Mouse (Mus musculus): ENCODE results near the gene Fau.
A peak's percentile ranks its signal among the peaks of the same experiment; 100 is the strongest.

Fau gene

DNA sequence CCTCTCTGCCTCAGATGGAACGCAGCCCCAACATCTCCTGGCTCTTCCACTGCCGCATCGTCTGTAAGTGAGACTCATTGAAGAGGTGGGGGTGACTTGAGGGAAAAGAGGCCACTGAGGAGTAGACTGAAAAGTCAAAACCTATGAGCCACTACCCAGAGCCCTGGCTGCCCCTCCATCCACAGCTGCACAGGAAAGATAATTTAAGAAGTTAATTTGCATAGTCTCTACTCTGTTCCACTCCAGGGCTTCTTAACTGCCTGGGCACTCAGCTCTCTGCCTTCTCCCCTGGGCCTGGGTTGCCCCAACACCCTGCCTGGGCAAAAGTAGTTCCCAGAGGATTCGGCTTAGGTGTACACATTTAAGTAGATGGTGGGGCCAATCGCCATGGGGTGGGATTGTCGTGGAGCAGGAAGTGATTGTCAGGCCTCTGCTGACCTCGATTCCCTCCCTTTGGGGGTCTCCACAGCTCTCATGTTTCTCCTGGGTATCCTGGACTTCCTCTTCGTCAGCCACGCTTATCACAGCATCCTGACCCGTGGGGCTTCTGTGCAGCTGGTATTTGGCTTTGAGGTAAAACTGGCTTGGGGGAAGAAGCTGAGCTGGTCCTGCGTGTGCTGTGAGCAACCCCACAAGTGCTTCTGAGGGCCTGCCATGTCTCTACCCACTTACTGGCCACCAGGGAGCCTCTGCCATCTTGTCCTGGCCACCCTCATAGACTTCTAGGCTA lies 8.8 kb upstream of the Fau start:
- no peaks in the 10 kb centered on the region for H3K9me3 ChIP-seq (ENCODE audit: low read length)
- peaks cover 64% of the 10 kb centered on the region for H3K36me3 ChIP-seq (ENCODE audit: insufficient read depth, low read length)
- H3K4me1 ChIP-seq (replicated peaks; ENCODE audit: low read depth, low read length), result peaks cover 62% of the 10 kb centered on the region
- H3K27me3 ChIP-seq (ENCODE audit: insufficient read depth, low read length), result no peaks in the 10 kb centered on the region
- H3K4me3 ChIP-seq (replicated peaks; ENCODE audit: low read length), result 0 out of 2 replicates have a peak overlapping the region, but pooled peaks have one; percentile 96
- TF ChIP-seq POU5F1 (IDR thresholded peaks at IDR 0.05; ENCODE audit: borderline replicate concordance, low read length) (no peak), NANOG (IDR thresholded peaks at IDR 0.05; ENCODE audit: borderline replicate concordance, low read length) (no peak), CTCF (conservative IDR thresholded peaks at IDR 0.05; ENCODE audit: low read length) (no peak)

DNA sequence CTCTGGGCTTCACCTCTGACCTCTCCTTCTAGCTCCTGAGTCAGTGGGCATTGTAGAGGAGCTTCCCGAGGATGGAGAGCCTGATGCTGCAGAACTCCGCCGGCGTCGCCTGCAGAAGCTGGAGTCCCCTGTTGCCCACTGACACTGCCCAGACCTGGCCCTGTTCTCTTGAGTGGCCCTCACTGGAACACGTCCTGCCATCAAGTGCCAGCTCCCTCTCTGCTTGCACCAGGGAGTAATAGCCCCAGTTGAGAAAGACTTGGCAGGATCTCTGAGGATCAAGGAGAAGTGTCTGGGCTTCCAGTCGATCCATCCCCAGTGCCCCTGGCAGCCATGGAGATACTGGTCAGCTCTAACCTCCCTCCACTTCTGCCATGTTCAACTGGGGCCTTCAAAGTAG lies 5.1 kb upstream of the Fau start:
- Histone ChIP-seq H3K9me3 (ENCODE audit: low read length) (no peaks in the 10 kb centered on the region), H3K36me3 (ENCODE audit: insufficient read depth, low read length) (peaks cover 93% of the 10 kb centered on the region), H3K4me1 (replicated peaks; ENCODE audit: low read depth, low read length) (peaks cover 77% of the 10 kb centered on the region), H3K4me3 (replicated peaks; ENCODE audit: low read length) (0 out of 2 replicates have a peak overlapping the region, but pooled peaks have one; percentile 17), H3K27me3 (ENCODE audit: insufficient read depth, low read length) (peaks cover 2% of the 10 kb centered on the region; the same call in 1 of the 2 replicates)
- no peak for TF ChIP-seq NANOG (IDR thresholded peaks at IDR 0.05; ENCODE audit: borderline replicate concordance, low read length)
- TF ChIP-seq POU5F1 (IDR thresholded peaks at IDR 0.05; ENCODE audit: borderline replicate concordance, low read length), result no peak
- no peak for TF ChIP-seq CTCF (conservative IDR thresholded peaks at IDR 0.05; ENCODE audit: low read length)

DNA sequence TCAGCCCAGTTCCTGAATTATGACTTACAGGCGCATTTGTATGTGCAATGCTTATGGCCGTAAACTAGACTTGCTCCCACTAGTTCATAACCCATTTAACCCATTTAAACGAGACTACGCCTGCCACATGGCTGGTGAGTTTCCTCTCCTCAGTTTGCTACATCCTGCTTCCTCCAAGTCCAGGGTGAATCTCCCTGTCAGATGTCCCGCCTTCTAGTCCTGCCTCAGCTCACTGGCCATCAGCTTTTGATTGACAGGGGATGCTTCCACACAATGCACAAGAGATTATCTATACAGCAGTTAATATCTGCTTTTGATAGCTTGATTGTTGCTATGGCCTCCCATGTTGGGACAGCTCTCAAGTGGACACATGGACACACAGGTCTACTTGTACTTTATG lies 3.3 kb upstream of the Fau start:
- peaks cover 89% of the 10 kb centered on the region for H3K36me3 ChIP-seq (ENCODE audit: insufficient read depth, low read length)
- peaks cover 2% of the 10 kb centered on the region; the same call in 1 of the 2 replicates for H3K27me3 ChIP-seq (ENCODE audit: insufficient read depth, low read length)
- H3K4me3 ChIP-seq (replicated peaks; ENCODE audit: low read length), result no peak overlapping the region
- no peak for TF ChIP-seq CTCF (conservative IDR thresholded peaks at IDR 0.05; ENCODE audit: low read length)
- no peak for TF ChIP-seq NANOG (IDR thresholded peaks at IDR 0.05; ENCODE audit: borderline replicate concordance, low read length)
- no peak for TF ChIP-seq POU5F1 (IDR thresholded peaks at IDR 0.05; ENCODE audit: borderline replicate concordance, low read length)
- peaks cover 70% of the 10 kb centered on the region for H3K4me1 ChIP-seq (replicated peaks; ENCODE audit: low read depth, low read length)
- no peaks in the 10 kb centered on the region for H3K9me3 ChIP-seq (ENCODE audit: low read length)

DNA sequence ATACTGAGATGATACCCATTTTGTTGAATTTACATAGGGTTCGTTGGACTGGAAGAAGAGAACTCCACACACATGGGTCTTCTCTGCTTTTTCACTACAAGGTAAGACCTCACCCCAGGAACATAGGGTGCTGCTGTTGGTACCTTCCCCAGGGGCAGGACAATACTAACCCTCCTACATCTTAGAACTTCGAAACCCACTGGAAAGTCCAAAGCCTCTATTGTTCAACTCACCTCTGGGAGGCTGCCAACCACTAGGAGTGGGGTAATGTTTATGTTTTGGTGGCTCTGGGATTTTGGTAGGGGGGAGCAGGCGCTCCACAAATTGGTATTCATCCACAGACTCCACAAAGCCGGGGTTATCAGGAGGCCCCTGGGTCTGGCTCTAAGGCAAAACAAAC lies 948 bp upstream of the Fau start:
- peak overlapping the region; percentile 100 for H3K4me3 ChIP-seq (replicated peaks; ENCODE audit: low read length)
- H3K27me3 ChIP-seq (ENCODE audit: insufficient read depth, low read length), result peaks cover 2% of the 10 kb centered on the region; the same call in 1 of the 2 replicates
- no peaks in the 10 kb centered on the region for H3K9me3 ChIP-seq (ENCODE audit: low read length)
- no peak for TF ChIP-seq CTCF (conservative IDR thresholded peaks at IDR 0.05; ENCODE audit: low read length)
- H3K4me1 ChIP-seq (replicated peaks; ENCODE audit: low read depth, low read length), result peaks cover 62% of the 10 kb centered on the region
- peaks cover 75% of the 10 kb centered on the region for H3K36me3 ChIP-seq (ENCODE audit: insufficient read depth, low read length)

DNA sequence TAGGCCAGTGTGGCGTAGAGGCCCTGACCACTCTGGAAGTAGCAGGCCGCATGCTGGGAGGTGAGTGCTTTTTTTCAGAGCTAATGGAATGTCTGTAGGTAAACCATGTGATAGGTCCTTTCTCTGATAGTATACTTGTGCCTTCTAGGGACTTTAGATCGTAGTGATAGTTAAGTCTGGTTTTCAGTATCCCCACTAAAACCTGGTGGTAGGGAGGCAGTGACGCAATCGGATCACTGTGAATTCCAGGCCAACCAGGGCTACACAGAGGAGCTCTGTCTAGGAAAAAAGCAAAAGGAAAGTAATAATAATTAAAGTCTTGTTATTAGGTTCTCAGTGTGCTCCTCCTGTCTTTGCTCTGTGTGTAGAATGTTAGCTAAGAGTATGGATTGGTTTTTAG lies 869 bp downstream of the Fau start:
- peak overlapping the region; percentile 100 for H3K4me3 ChIP-seq (replicated peaks; ENCODE audit: low read length)
- peaks cover 72% of the 10 kb centered on the region for H3K36me3 ChIP-seq (ENCODE audit: insufficient read depth, low read length)
- H3K9me3 ChIP-seq (ENCODE audit: low read length), result no peaks in the 10 kb centered on the region
- TF ChIP-seq CTCF (conservative IDR thresholded peaks at IDR 0.05; ENCODE audit: low read length) (no peak), POU5F1 (IDR thresholded peaks at IDR 0.05; ENCODE audit: borderline replicate concordance, low read length) (no peak)
- H3K27me3 ChIP-seq (ENCODE audit: insufficient read depth, low read length), result peaks cover 2% of the 10 kb centered on the region; the same call in 1 of the 2 replicates
- H3K4me1 ChIP-seq (replicated peaks; ENCODE audit: low read depth, low read length), result peaks cover 65% of the 10 kb centered on the region

DNA sequence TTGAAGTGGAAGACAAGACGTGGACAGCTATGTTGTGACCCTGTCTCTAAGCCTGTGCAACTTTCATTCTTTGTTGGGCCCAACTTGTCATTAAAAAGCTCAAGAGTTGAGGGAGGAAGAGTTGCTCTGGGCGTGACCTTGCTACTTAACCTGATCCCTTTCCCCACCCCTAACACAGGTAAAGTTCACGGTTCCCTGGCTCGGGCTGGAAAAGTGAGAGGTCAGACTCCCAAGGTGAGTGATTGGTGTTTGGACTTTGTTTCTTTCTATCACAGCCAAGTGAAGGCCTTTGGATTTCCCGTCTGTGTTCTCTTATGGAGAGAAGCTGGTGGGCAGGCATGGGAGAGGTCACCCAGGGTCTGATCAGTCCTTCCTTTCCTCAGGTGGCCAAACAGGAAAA lies 1.3 kb downstream of the Fau start:
- Histone ChIP-seq H3K36me3 (ENCODE audit: insufficient read depth, low read length) (peaks cover 72% of the 10 kb centered on the region), H3K4me3 (replicated peaks; ENCODE audit: low read length) (peak overlapping the region; percentile 100), H3K4me1 (replicated peaks; ENCODE audit: low read depth, low read length) (peaks cover 63% of the 10 kb centered on the region), H3K27me3 (ENCODE audit: insufficient read depth, low read length) (peaks cover 2% of the 10 kb centered on the region; the same call in 1 of the 2 replicates), H3K9me3 (ENCODE audit: low read length) (no peaks in the 10 kb centered on the region)
- no peak for TF ChIP-seq NANOG (IDR thresholded peaks at IDR 0.05; ENCODE audit: borderline replicate concordance, low read length)
- no peak for TF ChIP-seq CTCF (conservative IDR thresholded peaks at IDR 0.05; ENCODE audit: low read length)
- no peak for TF ChIP-seq POU5F1 (IDR thresholded peaks at IDR 0.05; ENCODE audit: borderline replicate concordance, low read length)

DNA sequence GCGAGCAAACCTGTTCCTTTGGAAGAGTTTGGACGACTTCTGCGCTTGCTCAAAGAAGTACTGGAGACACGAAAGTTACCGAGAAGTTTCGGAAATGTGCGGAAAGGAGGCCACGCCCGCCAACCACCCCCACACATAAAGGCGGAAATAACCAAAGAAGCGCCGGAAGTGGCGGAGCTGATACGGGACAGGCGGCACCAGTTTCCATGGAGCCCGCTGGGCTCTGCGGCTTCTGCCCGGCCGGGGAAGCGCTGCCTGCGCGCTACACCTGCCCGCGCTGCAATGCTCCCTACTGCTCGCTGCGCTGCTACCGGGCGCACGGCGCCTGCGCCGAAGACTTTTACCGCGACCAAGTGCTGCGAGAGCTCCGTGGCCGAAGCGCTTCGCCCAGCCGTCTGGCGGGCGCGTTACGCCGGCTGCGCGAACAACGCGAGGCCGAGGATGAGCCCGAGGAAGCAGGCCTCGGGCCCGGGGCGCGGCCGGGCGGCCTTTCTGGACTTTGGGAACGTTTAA lies 3.4 kb downstream of the Fau start, which contains the start of gene Znhit2:
Gene Znhit2 (plus strand): TSS at position 172 of the 513 bp plus-strand sequence.
- Histone ChIP-seq H3K36me3 (ENCODE audit: insufficient read depth, low read length) (peaks cover 62% of the 10 kb centered on the region), H3K4me1 (replicated peaks; ENCODE audit: low read depth, low read length) (peaks cover 48% of the 10 kb centered on the region)

DNA sequence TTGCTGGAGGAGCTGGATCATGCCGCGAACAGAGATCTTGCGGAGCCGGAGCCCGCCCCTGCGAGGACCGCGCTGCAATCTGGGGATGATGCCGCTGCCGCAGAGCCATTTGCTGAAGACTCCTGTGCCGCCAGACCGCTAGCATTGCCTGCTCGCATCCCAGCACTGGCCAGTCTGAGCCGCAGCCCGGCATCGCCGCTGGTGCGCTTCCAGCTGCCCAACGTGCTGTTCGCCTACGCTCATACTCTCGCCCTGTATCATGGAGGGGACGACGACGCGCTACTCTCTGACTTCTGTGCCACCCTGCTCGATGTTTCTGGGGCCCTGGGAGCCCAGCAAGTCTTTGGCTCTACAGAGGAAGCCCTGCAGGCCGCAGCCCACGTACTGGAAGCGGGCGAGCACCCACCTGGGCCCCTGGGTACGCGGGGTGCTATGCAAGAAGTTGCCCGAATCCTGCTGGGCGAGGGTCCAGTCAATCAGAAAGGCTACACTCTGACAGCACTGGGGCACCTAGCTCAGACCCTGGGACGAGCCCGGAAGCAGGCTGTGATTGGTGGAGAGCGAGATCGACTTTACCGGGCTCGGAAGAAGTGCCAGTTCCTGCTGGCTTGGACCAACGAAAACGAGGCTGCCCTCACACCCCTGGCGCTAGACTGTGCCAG lies 4.1 kb downstream of the Fau start:
- peak overlapping the region; percentile 92 for H3K4me3 ChIP-seq (replicated peaks; ENCODE audit: low read length)
- H3K4me1 ChIP-seq (replicated peaks; ENCODE audit: low read depth, low read length), result peaks cover 48% of the 10 kb centered on the region
- H3K9me3 ChIP-seq (ENCODE audit: low read length), result no peaks in the 10 kb centered on the region
- no peaks in the 10 kb centered on the region for H3K27me3 ChIP-seq (ENCODE audit: insufficient read depth, low read length)
- peaks cover 58% of the 10 kb centered on the region for H3K36me3 ChIP-seq (ENCODE audit: insufficient read depth, low read length)
- no peak for TF ChIP-seq NANOG (IDR thresholded peaks at IDR 0.05; ENCODE audit: borderline replicate concordance, low read length)
- no peak for TF ChIP-seq POU5F1 (IDR thresholded peaks at IDR 0.05; ENCODE audit: borderline replicate concordance, low read length)
- TF ChIP-seq CTCF (conservative IDR thresholded peaks at IDR 0.05; ENCODE audit: low read length), result no peak

More for the DNA sequence above, 3.4 kb downstream of the Fau start, which contains the start of gene Znhit2:
- TF ChIP-seq POU5F1 (IDR thresholded peaks at IDR 0.05; ENCODE audit: borderline replicate concordance, low read length) (no peak), CTCF (conservative IDR thresholded peaks at IDR 0.05; ENCODE audit: low read length) (no peak), NANOG (IDR thresholded peaks at IDR 0.05; ENCODE audit: borderline replicate concordance, low read length) (no peak)
- H3K9me3 ChIP-seq (ENCODE audit: low read length), result no peaks in the 10 kb centered on the region
- H3K4me3 ChIP-seq (replicated peaks; ENCODE audit: low read length), result peak within 1 kb of the TSS; percentile 92
- no peaks in the 10 kb centered on the region for H3K27me3 ChIP-seq (ENCODE audit: insufficient read depth, low read length)

Data from E14TG2a.4 (cell line).